In genomic region chr15:89196313-89196706, GRCm38 (mm10) we compare ENCODE assay signal across 8 mouse cellular contexts. TPM values are rescaled to one million over a fixed set of nuclear protein-coding genes. Genes with fewer than 3 reads are reported as not detected.
DNase-seq lines count a peak whose midpoint lies in the region; ATAC-seq lines count a peak whose summit lies in the region.

Gene Dennd6b (minus strand): TSS chr15:89196496.

- peak within 1 kb of the TSS; percentile 95 for H3K9ac ChIP-seq in hindbrain, embryonic 13.5 days

- no peaks in the 10 kb centered on the region for H3K9me3 ChIP-seq in hindbrain, embryonic 13.5 days

- WGBS in hindbrain, embryonic 13.5 days, result 1% methylated on average over 37 of the region's 38 CpGs

- peak within 1 kb of the TSS; percentile 98 for H3K27ac ChIP-seq in hindbrain, embryonic 13.5 days

- no peaks in the 10 kb centered on the region for H3K27me3 ChIP-seq in hindbrain, embryonic 13.5 days

- peak; percentile 98 for ATAC-seq in hindbrain, embryonic 13.5 days (ENCODE audit: low FRiP score)

- peak within 1 kb of the TSS; percentile 51 for H3K4me2 ChIP-seq in hindbrain, embryonic 13.5 days

- H3K4me1 ChIP-seq in hindbrain, embryonic 13.5 days (replicated peaks), result peaks cover 17% of the 10 kb centered on the region

- peak; percentile 98 for DNase-seq in NIH3T3 (ENCODE audit: low read depth)
- DNase-seq in cerebellum, postnatal 10 days, result peak; percentile 98
- peak; percentile 95 to 96 for DNase-seq in frontal cortex, postnatal 14 days (ENCODE audit: low spot score in 2 of 2)
- DNase-seq in layer of hippocampus, postnatal 25 days (ENCODE audit: extremely low spot score in 1 of 2, low spot score in 1 of 2), result peak; percentile 90 to 91
- peak; percentile 99 for DNase-seq in lung, postnatal 25 days (ENCODE audit: low spot score)
- peak; percentile 99 for DNase-seq in retina, embryonic 14.5 days (ENCODE audit: low spot score)
- DNase-seq in thymus, postnatal 4 days, result peak; percentile 99

- peak within 1 kb of the TSS; percentile 79 for H3K4me3 ChIP-seq in hindbrain, embryonic 13.5 days

- peaks cover 6% of the 10 kb centered on the region for H3K36me3 ChIP-seq in hindbrain, embryonic 13.5 days

RNA-seq across cellular contexts. Expression of gene Dennd6b, which starts in this region (rescaled TPM):
- polyA plus RNA-seq in hindbrain, embryonic 13.5 days (2015; fragmentation: Nextera tagmentation; extraction: Ambion mirVana), result 75.1 and 86.5 TPM in 2 replicates
- total RNA-seq in layer of hippocampus, postnatal 25 days (2021), result 10 to 100 TPM; 33.3 to 42.0 TPM

Comparison
In these comparisons a context has a peak if more than half of its experiments do, and no peak if none do; other contexts are left out.
1. Peak in every context shown above with its lines: DNase-seq, ATAC-seq, H3K4me3 ChIP-seq and H3K27ac ChIP-seq.